Mouse (Mus musculus): Measurements from ENCODE around the gene Pdss2. TPM values are rescaled to one million over a fixed set of nuclear protein-coding genes. Genes with fewer than 3 reads are reported as not detected.

The Pdss2 gene
- polyA plus RNA-seq, 1 experiment, result 5.6 TPM

- DNase-seq, result no peak
- Histone ChIP-seq H3K4me1 (ENCODE audit: control insufficient read depth, insufficient read depth, low read length) (no peaks in the 10 kb centered on the region; the same call in 1 of the 2 replicates), H3K4me3 (replicated peaks; ENCODE audit: extremely low read depth, low read depth, low read length) (no peak overlapping the region)
- TF ChIP-seq CTCF (IDR thresholded peaks at IDR 0.05; ENCODE audit: insufficient read depth, low read length) (no peak), POLR2A (IDR thresholded peaks at IDR 0.05; ENCODE audit: borderline replicate concordance, extremely low read depth, low read depth, low read length) (no peak)
- 47% methylated on average over 3 of the region's 3 CpGs for WGBS
Observed at GRCm38 (mm10) chr10:43463227-43463626, 241.9 kb downstream of the Pdss2 start.

- TF ChIP-seq POLR2A (IDR thresholded peaks at IDR 0.05; ENCODE audit: borderline replicate concordance, extremely low read depth, low read depth, low read length) (no peak), CTCF (IDR thresholded peaks at IDR 0.05; ENCODE audit: insufficient read depth, low read length) (no peak)
- no peak for DNase-seq
- no peaks in the 10 kb centered on the region; the same call in 1 of the 2 replicates for H3K4me1 ChIP-seq (ENCODE audit: control insufficient read depth, insufficient read depth, low read length)
- WGBS, result 87% methylated on average over 2 of the region's 2 CpGs
- H3K4me3 ChIP-seq (replicated peaks; ENCODE audit: extremely low read depth, low read depth, low read length), result no peak overlapping the region
Observed at GRCm38 (mm10) chr10:43466223-43466622, 244.9 kb downstream of the Pdss2 start.

GRCm38 (mm10) chr10:43467659-43468058 is 246.4 kb downstream of the Pdss2 start:
- TF ChIP-seq POLR2A (IDR thresholded peaks at IDR 0.05; ENCODE audit: borderline replicate concordance, extremely low read depth, low read depth, low read length) (no peak), CTCF (IDR thresholded peaks at IDR 0.05; ENCODE audit: insufficient read depth, low read length) (no peak)
- Histone ChIP-seq H3K4me1 (ENCODE audit: control insufficient read depth, insufficient read depth, low read length) (no peaks in the 10 kb centered on the region; the same call in 1 of the 2 replicates), H3K4me3 (replicated peaks; ENCODE audit: extremely low read depth, low read depth, low read length) (no peak overlapping the region)
- WGBS, result 32% methylated on average over 13 of the region's 13 CpGs
- DNase-seq, result no peak

- no peak for TF ChIP-seq CTCF (IDR thresholded peaks at IDR 0.05; ENCODE audit: insufficient read depth, low read length)
- TF ChIP-seq POLR2A (IDR thresholded peaks at IDR 0.05; ENCODE audit: borderline replicate concordance, extremely low read depth, low read depth, low read length), result no peak
- Histone ChIP-seq H3K4me3 (replicated peaks; ENCODE audit: extremely low read depth, low read depth, low read length) (no peak overlapping the region), H3K4me1 (ENCODE audit: control insufficient read depth, insufficient read depth, low read length) (no peaks in the 10 kb centered on the region; the same call in 1 of the 2 replicates)
- WGBS, result 91% methylated on average over 6 of the region's 6 CpGs
- DNase-seq, result no peak
Observed at GRCm38 (mm10) chr10:43468293-43468692, 247.0 kb downstream of the Pdss2 start.

GRCm38 (mm10) chr10:43475376-43475775 is 254.1 kb downstream of the Pdss2 start:
- 44% methylated on average over 4 of the region's 4 CpGs for WGBS
- no peak overlapping the region for H3K4me3 ChIP-seq (replicated peaks; ENCODE audit: extremely low read depth, low read depth, low read length)
- DNase-seq, result no peak
- TF ChIP-seq POLR2A (IDR thresholded peaks at IDR 0.05; ENCODE audit: borderline replicate concordance, extremely low read depth, low read depth, low read length), result no peak
- peak; percentile 24; the same call in 1 of the 2 replicates for TF ChIP-seq CTCF (IDR thresholded peaks at IDR 0.05; ENCODE audit: insufficient read depth, low read length)
- H3K4me1 ChIP-seq (ENCODE audit: control insufficient read depth, insufficient read depth, low read length), result peaks cover 3% of the 10 kb centered on the region; the same call in 1 of the 2 replicates

DNA sequence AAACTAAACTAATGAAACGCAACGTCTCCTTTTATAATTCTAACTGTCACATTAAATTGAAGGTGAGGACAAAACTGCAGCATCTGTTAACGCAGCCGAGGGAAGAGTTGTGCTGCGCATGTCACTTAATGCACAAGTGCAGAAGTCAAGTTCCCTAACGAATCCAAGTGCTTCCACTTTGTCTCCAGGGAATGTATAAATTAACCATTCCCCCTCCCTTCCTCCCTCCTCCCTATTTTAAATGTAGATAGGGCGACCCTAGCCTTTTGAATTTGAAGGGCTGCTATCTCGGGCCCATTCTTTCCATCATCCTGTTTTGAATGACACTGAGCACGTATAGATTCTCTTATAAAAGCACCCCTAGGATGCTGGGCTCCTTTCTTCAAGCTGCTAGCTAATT is 256.2 kb downstream of the Pdss2 start:
- no peak for DNase-seq
- TF ChIP-seq POLR2A (IDR thresholded peaks at IDR 0.05; ENCODE audit: borderline replicate concordance, extremely low read depth, low read depth, low read length), result no peak
- TF ChIP-seq CTCF (IDR thresholded peaks at IDR 0.05; ENCODE audit: insufficient read depth, low read length), result no peak
- peak overlapping the region; percentile 39 for H3K4me3 ChIP-seq (replicated peaks; ENCODE audit: extremely low read depth, low read depth, low read length)
- H3K4me1 ChIP-seq (ENCODE audit: control insufficient read depth, insufficient read depth, low read length), result peaks cover 5% of the 10 kb centered on the region; the same call in 1 of the 2 replicates
- WGBS, result 50% methylated on average over 9 of the region's 9 CpGs

DNA sequence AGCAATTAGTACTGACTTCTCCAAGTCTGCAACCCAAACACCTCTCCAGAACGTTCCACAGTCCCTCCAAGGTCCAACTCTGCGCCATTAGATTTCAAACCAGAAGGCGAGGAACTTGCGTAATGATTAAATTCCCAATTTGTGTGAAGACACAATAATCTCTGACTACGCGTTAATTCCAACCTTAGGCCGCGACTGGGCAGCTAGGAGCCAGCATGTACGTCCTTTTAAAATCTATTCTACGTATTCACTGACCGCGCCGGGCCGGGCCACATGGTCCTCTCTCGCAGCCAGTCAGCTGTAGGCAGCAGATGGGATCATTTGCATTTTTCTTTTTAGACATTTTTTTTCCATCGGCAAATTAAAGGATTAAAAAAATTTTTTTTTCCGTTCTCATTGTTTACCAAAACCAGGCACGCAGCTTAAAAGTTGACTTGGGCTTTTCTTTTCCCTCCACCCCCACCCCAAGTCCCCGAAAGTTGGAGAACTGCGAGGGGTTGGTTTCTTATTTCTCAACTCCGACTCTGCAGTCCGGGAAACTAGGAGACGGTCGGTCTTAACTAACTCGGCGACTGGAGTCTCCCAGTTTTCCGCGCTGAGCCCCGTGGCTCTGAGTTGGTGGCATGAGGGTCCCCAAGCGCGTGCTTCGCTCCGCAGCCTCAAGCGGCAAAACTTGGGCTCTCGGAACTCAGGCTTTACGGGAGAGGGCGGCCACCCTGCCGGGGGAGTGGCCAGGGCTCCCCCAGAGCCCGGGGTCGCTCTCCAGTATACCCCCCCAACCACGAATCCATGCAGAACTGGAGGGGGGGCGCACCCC is 256.8 kb downstream of the Pdss2 start:
- WGBS, result 3% methylated on average over 41 of the region's 42 CpGs
- TF ChIP-seq POLR2A (IDR thresholded peaks at IDR 0.05; ENCODE audit: borderline replicate concordance, extremely low read depth, low read depth, low read length) (no peak), CTCF (IDR thresholded peaks at IDR 0.05; ENCODE audit: insufficient read depth, low read length) (no peak)
- H3K4me1 ChIP-seq (ENCODE audit: control insufficient read depth, insufficient read depth, low read length), result peaks cover 5% of the 10 kb centered on the region; the same call in 1 of the 2 replicates

DNA sequence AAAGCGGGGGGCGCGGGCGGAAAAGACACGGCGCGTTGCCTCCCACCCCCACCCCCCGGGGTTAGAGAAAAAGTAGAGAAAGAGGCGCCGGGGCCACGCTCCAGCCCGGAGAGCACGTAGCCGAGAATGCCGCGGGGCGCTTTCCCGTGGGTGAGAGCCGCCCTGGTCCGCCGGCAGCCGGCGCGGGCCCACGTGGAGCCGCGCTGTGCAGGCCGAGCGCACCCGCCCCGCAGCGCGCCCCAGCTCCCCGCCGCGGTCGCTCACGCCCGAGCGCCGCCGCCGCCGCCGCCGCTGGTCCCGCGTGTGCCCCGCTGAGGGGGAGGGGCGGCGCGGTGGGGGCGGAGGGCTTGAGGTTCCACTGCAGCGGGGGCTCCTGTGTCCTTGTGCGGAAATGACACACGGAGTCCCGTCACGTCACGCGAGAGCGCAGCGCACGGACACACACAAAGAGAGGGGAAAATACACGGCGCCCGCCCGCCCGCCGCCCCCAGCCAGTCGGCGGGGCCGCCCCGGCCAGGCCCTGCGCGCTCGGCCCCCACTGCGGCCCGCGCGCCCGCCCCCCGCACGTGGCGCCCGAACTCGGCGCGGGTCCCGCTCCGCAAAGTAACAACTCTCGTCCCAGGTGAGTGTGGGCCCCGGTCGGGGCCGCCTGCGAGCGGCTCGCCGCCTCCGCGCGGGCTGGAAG is 257.6 kb downstream of the Pdss2 start, which contains the start of gene Bend3:
TSS of gene Bend3 (plus strand) at position 81 of the 685 bp plus-strand sequence.
- TF ChIP-seq CTCF (IDR thresholded peaks at IDR 0.05; ENCODE audit: insufficient read depth, low read length) (no peak), POLR2A (IDR thresholded peaks at IDR 0.05; ENCODE audit: borderline replicate concordance, extremely low read depth, low read depth, low read length) (no peak)
- peak within 1 kb of the TSS; percentile 91 for H3K4me3 ChIP-seq (replicated peaks; ENCODE audit: extremely low read depth, low read depth, low read length)
- peaks cover 8% of the 10 kb centered on the region for H3K4me1 ChIP-seq (ENCODE audit: control insufficient read depth, insufficient read depth, low read length)
- under 1% methylated on average over 89 of the region's 101 CpGs for WGBS
- peak; percentile 67 for DNase-seq

More for the DNA sequence above, 256.8 kb downstream of the Pdss2 start:
- H3K4me3 ChIP-seq (replicated peaks; ENCODE audit: extremely low read depth, low read depth, low read length), result peak overlapping the region; percentile 91
- DNase-seq, result peak; percentile 42

DNA sequence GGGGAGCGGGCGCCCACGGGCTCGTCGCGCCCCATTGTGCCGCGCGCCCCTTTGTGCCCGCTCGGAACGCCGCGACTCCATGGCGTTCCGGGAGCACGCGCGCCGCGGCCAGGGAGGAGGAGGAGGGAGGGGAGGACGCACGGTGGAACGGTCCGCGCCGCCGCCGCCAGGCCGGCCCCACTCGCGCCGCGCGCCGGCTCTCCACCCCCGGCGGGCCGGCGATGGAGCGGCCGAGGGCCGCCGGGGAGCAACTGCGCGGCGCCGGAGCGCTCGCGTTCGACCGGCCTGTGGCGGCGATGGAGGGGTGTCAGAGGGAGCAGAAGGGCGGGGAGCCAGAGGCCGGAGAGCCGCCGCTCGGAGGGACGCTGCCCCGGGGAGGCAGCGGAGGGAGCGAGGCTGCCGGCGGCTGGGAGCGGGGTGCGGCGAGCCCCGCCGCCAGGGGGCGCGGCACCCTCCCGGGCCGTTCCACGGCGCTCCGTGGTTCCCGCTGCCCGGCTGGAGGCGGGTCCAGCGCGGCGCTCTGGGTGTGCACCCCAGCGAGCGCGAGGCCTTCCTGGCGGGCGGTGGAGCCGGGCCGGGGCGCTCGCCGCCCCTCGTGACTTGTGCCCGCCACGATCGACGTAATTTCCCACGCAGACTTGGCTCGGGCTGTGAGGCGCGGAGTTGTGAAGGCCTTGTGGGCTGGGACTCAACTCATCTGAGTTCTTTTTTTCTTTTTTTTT is 258.3 kb downstream of the Pdss2 start:
- Histone ChIP-seq H3K4me1 (ENCODE audit: control insufficient read depth, insufficient read depth, low read length) (peaks cover 8% of the 10 kb centered on the region), H3K4me3 (replicated peaks; ENCODE audit: extremely low read depth, low read depth, low read length) (peak overlapping the region; percentile 91)
- peak; percentile 83 for DNase-seq
- TF ChIP-seq POLR2A (IDR thresholded peaks at IDR 0.05; ENCODE audit: borderline replicate concordance, extremely low read depth, low read depth, low read length), result peak; percentile 55; the same call in 1 of the 2 replicates
- no peak for TF ChIP-seq CTCF (IDR thresholded peaks at IDR 0.05; ENCODE audit: insufficient read depth, low read length)
- under 1% methylated on average over 98 of the region's 103 CpGs for WGBS

All from lung, adult 2 months (tissue).